Mouse (Mus musculus): ENCODE measurements at regions not wholly inside any gene's neighbourhood (a gene's known extent, or its start where the extent isn't known, plus 50 kb on each side); places are given as distances from the start of the nearest gene placed in this dataset.

GRCm38 (mm10) chr10:126502013-126502688 is 399.0 kb downstream of the Atp23 start:
- in situ Hi-C loops (cut with MboI, MseI) = no loop called here

- in situ Hi-C loops (cut with MboI, MseI) = no loop called here
These were observed 402.4 kb downstream of the Atp23 start for GRCm38 (mm10) chr10:126498726-126499125.

GRCm38 (mm10) chr10:126493734-126494133 is 407.4 kb downstream of the Atp23 start:
- in situ Hi-C loops (cut with MboI, MseI) = no loop called here

GRCm38 (mm10) chr10:126492211-126492610 is 408.9 kb downstream of the Atp23 start:
- in situ Hi-C loops (cut with MboI, MseI) = no loop called here

- in situ Hi-C loops (cut with MboI, MseI) = no loop called here
These were observed 416.0 kb downstream of the Atp23 start for GRCm38 (mm10) chr10:126485129-126485528.

- in situ Hi-C loops (cut with MboI, MseI) = no loop called here
These were observed 417.7 kb downstream of the Atp23 start for GRCm38 (mm10) chr10:126483479-126483878.

- in situ Hi-C loops (cut with MboI, MseI) = no loop called here
These were observed 420.8 kb downstream of the Atp23 start for GRCm38 (mm10) chr10:126480382-126480781.

- in situ Hi-C loops (cut with MboI, MseI) = no loop called here
These were observed 421.4 kb downstream of the Atp23 start for GRCm38 (mm10) chr10:126479743-126480142.

GRCm38 (mm10) chr10:126473050-126473719 is 428.0 kb downstream of the Atp23 start:
- in situ Hi-C loops (cut with MboI, MseI) = no loop called here

- in situ Hi-C loops (cut with MboI, MseI) = no loop called here
These were observed 430.2 kb downstream of the Atp23 start for GRCm38 (mm10) chr10:126470838-126471491.

GRCm38 (mm10) chr10:126462770-126463169 is 438.4 kb downstream of the Atp23 start:
- in situ Hi-C loops (cut with MboI, MseI) = no loop called here

- in situ Hi-C loops (cut with MboI, MseI) = no loop called here
These were observed 442.6 kb downstream of the Atp23 start for GRCm38 (mm10) chr10:126458523-126458922.

- in situ Hi-C loops (cut with MboI, MseI) = no loop called here
These were observed 448.2 kb downstream of the Atp23 start for GRCm38 (mm10) chr10:126452757-126453528.

GRCm38 (mm10) chr10:126452057-126452622 is 449.0 kb downstream of the Atp23 start:
- in situ Hi-C loops (cut with MboI, MseI) = no loop called here

GRCm38 (mm10) chr10:126431222-126431621 is 465.3 kb downstream of the Lrig3 start:
- in situ Hi-C loops (cut with MboI, MseI) = no loop called here

- in situ Hi-C loops (cut with MboI, MseI) = no loop called here
These were observed 464.4 kb downstream of the Lrig3 start for GRCm38 (mm10) chr10:126430346-126430745.

GRCm38 (mm10) chr10:126429502-126429901 is 463.5 kb downstream of the Lrig3 start:
- in situ Hi-C loops (cut with MboI, MseI) = no loop called here

GRCm38 (mm10) chr10:126422066-126422465 is 456.1 kb downstream of the Lrig3 start:
- in situ Hi-C loops (cut with MboI, MseI) = no loop called here

- in situ Hi-C loops (cut with MboI, MseI) = no loop called here
These were observed 447.8 kb downstream of the Lrig3 start for GRCm38 (mm10) chr10:126413786-126414185.

- in situ Hi-C loops (cut with MboI, MseI) = no loop called here
These were observed 426.3 kb downstream of the Lrig3 start for GRCm38 (mm10) chr10:126392235-126392634.

GRCm38 (mm10) chr10:126391770-126392169 is 425.8 kb downstream of the Lrig3 start:
- in situ Hi-C loops (cut with MboI, MseI) = no loop called here

- in situ Hi-C loops (cut with MboI, MseI) = no loop called here
These were observed 420.5 kb downstream of the Lrig3 start for GRCm38 (mm10) chr10:126386430-126386829.
